Mouse (Mus musculus): ENCODE results near the gene Prss42. TPM values are rescaled to one million over a fixed set of nuclear protein-coding genes. Genes with fewer than 3 reads are reported as not detected.

Prss42 gene
- not detected for polyA plus RNA-seq (2012; fragmentation: generic; extraction: Trizol)

DNA sequence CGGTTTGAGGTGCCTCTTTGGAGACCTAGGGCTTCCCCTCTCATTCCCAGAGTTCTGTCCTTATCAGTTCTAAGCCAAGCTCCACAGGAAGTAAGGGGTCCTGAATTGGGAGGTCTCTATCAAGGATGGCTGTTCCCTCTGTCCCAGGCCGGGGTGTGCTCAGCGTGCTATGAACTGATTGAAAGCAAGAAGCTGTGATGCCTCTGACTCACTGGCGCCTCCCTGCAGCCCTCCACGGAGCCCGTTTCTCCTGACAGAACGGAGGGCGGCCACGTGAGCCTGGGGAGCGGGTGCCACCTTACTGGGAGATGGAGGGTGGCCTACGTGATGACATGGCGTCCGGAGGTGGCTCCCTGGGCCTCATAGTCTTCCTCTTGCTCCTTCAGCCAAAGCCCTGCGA is at the start of gene Prss42:
TSS of gene Prss42 (plus strand) at position 301 of the 400 bp plus-strand sequence.
- Histone ChIP-seq H3K79me2 (ENCODE audit: control insufficient read depth, insufficient read depth) (no peaks in the 10 kb centered on the region), H3K4me2 (ENCODE audit: low read depth) (no peak within 1 kb of the TSS), H3K27me3 (ENCODE audit: control insufficient read depth, insufficient read depth, insufficient read length) (peaks cover 5% of the 10 kb centered on the region), H3K4me3 (no peak within 1 kb of the TSS), H3ac (ENCODE audit: control insufficient read depth, insufficient read length) (no peak within 1 kb of the TSS), H3K36me3 (ENCODE audit: control insufficient read depth, insufficient read depth) (no peaks in the 10 kb centered on the region)
- TF ChIP-seq E2F4 (IDR thresholded peaks at IDR 0.05; ENCODE audit: insufficient read depth) (no peak), TCF3 (IDR thresholded peaks at IDR 0.05; ENCODE audit: insufficient read length, low read depth) (no peak), MYOD1 (IDR thresholded peaks at IDR 0.05; ENCODE audit: control insufficient read depth in 1 of 3, insufficient read length in 2 of 3, low read depth in 2 of 3) (no peak), POLR2AphosphoS2 (IDR thresholded peaks at IDR 0.05; ENCODE audit: insufficient read length, low read depth) (no peak), MAX (IDR thresholded peaks at IDR 0.05; ENCODE audit: low read depth) (no peak), MYOG (IDR thresholded peaks at IDR 0.05; ENCODE audit: control insufficient read depth in 1 of 3, insufficient read depth in 1 of 3, insufficient read length in 2 of 3, low read depth in 2 of 3) (no peak), TCF12 (IDR thresholded peaks at IDR 0.05; ENCODE audit: insufficient read depth, poor library complexity, severe bottlenecking) (no peak), CEBPB (IDR thresholded peaks at IDR 0.05; ENCODE audit: insufficient read depth, poor library complexity, severe bottlenecking) (no peak), REST (IDR thresholded peaks at IDR 0.05; ENCODE audit: insufficient read depth, insufficient read length) (no peak), SRF (IDR thresholded peaks at IDR 0.05; ENCODE audit: control insufficient read depth, insufficient read length, low read depth) (no peak)

- Histone ChIP-seq H3K4me3 (no peak overlapping the region), H3K36me3 (ENCODE audit: control insufficient read depth, insufficient read depth) (no peaks in the 10 kb centered on the region), H3K4me2 (ENCODE audit: low read depth) (no peak overlapping the region), H3K27me3 (ENCODE audit: control insufficient read depth, insufficient read depth, insufficient read length) (peaks cover 96% of the 10 kb centered on the region), H3ac (ENCODE audit: control insufficient read depth, insufficient read length) (no peak overlapping the region), H3K79me2 (ENCODE audit: control insufficient read depth, insufficient read depth) (no peaks in the 10 kb centered on the region)
- TF ChIP-seq USF1 (IDR thresholded peaks at IDR 0.05; ENCODE audit: low read depth) (no peak), REST (IDR thresholded peaks at IDR 0.05; ENCODE audit: insufficient read depth, insufficient read length) (no peak), POLR2A (IDR thresholded peaks at IDR 0.05; ENCODE audit: insufficient read length, low read depth) (no peak), TCF12 (IDR thresholded peaks at IDR 0.05; ENCODE audit: insufficient read depth, poor library complexity, severe bottlenecking) (no peak), MYOD1 (IDR thresholded peaks at IDR 0.05; ENCODE audit: control insufficient read depth in 1 of 3, insufficient read length in 2 of 3, low read depth in 2 of 3) (no peak), CEBPB (IDR thresholded peaks at IDR 0.05; ENCODE audit: insufficient read depth, poor library complexity, severe bottlenecking) (no peak), MYOG (IDR thresholded peaks at IDR 0.05; ENCODE audit: control insufficient read depth in 1 of 3, insufficient read depth in 1 of 3, insufficient read length in 2 of 3, low read depth in 2 of 3) (no peak), SRF (IDR thresholded peaks at IDR 0.05; ENCODE audit: control insufficient read depth, insufficient read length, low read depth) (no peak), E2F4 (IDR thresholded peaks at IDR 0.05; ENCODE audit: insufficient read depth) (no peak), MAX (IDR thresholded peaks at IDR 0.05; ENCODE audit: low read depth) (no peak), TCF3 (IDR thresholded peaks at IDR 0.05; ENCODE audit: insufficient read length, low read depth) (no peak), POLR2AphosphoS2 (IDR thresholded peaks at IDR 0.05; ENCODE audit: insufficient read length, low read depth) (no peak)
Measured at GRCm38 (mm10) chr9:110748451-110748850, 49.5 kb upstream of the Prss42 start.

DNA sequence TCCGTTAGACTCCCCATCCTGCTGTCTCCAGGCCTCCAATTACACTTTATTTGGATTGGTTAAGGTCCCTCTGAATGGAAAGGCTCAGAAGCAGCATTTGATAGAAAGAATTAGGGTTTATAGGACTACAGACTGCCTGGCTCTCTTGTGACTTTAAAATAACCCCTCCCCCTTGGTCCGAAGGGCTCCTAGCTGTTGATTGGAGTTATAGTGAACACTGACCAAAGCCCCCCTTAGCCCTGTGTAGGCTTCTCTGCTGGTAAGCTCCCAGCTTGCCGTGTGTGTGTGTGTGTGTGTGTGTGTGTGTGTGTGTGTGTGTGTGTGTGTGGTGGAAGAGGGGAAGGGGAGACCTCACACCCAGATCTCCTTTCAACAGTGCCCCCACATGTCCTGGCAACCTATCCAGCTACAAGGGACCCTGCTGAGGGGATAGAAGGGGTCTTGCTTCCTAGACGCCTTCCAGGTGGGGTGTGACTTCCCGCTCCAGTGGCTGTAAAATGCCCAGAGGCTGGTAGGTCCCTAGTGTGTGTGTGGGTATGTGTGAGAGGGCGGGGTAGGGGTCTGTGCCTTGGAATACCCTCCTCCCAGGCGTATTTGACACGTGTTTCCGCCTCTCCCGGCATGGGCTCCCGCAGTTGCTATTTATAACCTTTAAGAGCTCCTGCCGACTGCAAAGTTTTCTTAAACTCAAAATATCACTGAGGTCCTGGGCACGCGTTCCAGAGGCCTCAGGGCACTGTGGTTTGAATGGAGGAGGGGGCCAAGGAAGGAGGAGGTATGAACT is 47.4 kb upstream of the Prss42 start:
- H3ac ChIP-seq (ENCODE audit: control insufficient read depth, insufficient read length): no peak overlapping the region
- no peak overlapping the region for H3K4me3 ChIP-seq
- no peak overlapping the region for H3K4me2 ChIP-seq (ENCODE audit: low read depth)
- TF ChIP-seq REST (IDR thresholded peaks at IDR 0.05; ENCODE audit: insufficient read depth, insufficient read length) (no peak), MYOD1 (IDR thresholded peaks at IDR 0.05; ENCODE audit: control insufficient read depth in 1 of 3, insufficient read length in 2 of 3, low read depth in 2 of 3) (no peak), MYOG (IDR thresholded peaks at IDR 0.05; ENCODE audit: control insufficient read depth in 1 of 3, insufficient read depth in 1 of 3, insufficient read length in 2 of 3, low read depth in 2 of 3) (no peak), MAX (IDR thresholded peaks at IDR 0.05; ENCODE audit: low read depth) (no peak), POLR2AphosphoS2 (IDR thresholded peaks at IDR 0.05; ENCODE audit: insufficient read length, low read depth) (no peak), E2F4 (IDR thresholded peaks at IDR 0.05; ENCODE audit: insufficient read depth) (no peak), USF1 (IDR thresholded peaks at IDR 0.05; ENCODE audit: low read depth) (no peak), POLR2A (IDR thresholded peaks at IDR 0.05; ENCODE audit: insufficient read length, low read depth) (no peak), TCF3 (IDR thresholded peaks at IDR 0.05; ENCODE audit: insufficient read length, low read depth) (no peak), TCF12 (IDR thresholded peaks at IDR 0.05; ENCODE audit: insufficient read depth, poor library complexity, severe bottlenecking) (no peak), CEBPB (IDR thresholded peaks at IDR 0.05; ENCODE audit: insufficient read depth, poor library complexity, severe bottlenecking) (no peak), SRF (IDR thresholded peaks at IDR 0.05; ENCODE audit: control insufficient read depth, insufficient read length, low read depth) (no peak)
- no peaks in the 10 kb centered on the region for H3K36me3 ChIP-seq (ENCODE audit: control insufficient read depth, insufficient read depth)
- peaks cover 92% of the 10 kb centered on the region for H3K27me3 ChIP-seq (ENCODE audit: control insufficient read depth, insufficient read depth, insufficient read length)
- H3K79me2 ChIP-seq (ENCODE audit: control insufficient read depth, insufficient read depth): no peaks in the 10 kb centered on the region

DNA sequence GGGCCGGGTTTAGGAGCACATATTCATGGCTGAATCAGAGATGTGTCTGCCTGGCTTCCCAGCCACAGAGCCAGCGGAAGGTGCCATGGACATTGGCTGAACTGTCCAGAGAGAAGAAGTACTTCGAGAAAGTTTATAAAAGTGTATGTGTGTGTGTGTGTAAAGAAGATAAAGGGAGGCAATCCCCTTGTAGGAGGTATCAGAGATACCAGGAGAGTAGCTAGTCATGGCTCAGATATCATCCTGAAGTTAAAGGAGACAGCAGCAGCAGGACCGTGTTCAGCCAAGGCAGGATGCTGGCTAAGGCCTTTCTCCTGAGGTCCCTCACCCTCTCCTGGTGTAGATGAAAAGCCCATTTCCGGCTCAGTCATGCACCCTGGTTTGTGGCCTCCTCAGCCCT is 46.6 kb upstream of the Prss42 start:
- Histone ChIP-seq H3K79me2 (ENCODE audit: control insufficient read depth, insufficient read depth) (no peaks in the 10 kb centered on the region), H3K4me3 (no peak overlapping the region), H3K4me2 (ENCODE audit: low read depth) (no peak overlapping the region), H3K27me3 (ENCODE audit: control insufficient read depth, insufficient read depth, insufficient read length) (peaks cover 90% of the 10 kb centered on the region), H3ac (ENCODE audit: control insufficient read depth, insufficient read length) (no peak overlapping the region), H3K36me3 (ENCODE audit: control insufficient read depth, insufficient read depth) (no peaks in the 10 kb centered on the region)
- TF ChIP-seq MYOG (IDR thresholded peaks at IDR 0.05; ENCODE audit: control insufficient read depth in 1 of 3, insufficient read depth in 1 of 3, insufficient read length in 2 of 3, low read depth in 2 of 3) (no peak), MYOD1 (IDR thresholded peaks at IDR 0.05; ENCODE audit: control insufficient read depth in 1 of 3, insufficient read length in 2 of 3, low read depth in 2 of 3) (no peak), USF1 (IDR thresholded peaks at IDR 0.05; ENCODE audit: low read depth) (no peak), POLR2A (IDR thresholded peaks at IDR 0.05; ENCODE audit: insufficient read length, low read depth) (no peak), E2F4 (IDR thresholded peaks at IDR 0.05; ENCODE audit: insufficient read depth) (no peak), TCF12 (IDR thresholded peaks at IDR 0.05; ENCODE audit: insufficient read depth, poor library complexity, severe bottlenecking) (no peak), POLR2AphosphoS2 (IDR thresholded peaks at IDR 0.05; ENCODE audit: insufficient read length, low read depth) (no peak), CEBPB (IDR thresholded peaks at IDR 0.05; ENCODE audit: insufficient read depth, poor library complexity, severe bottlenecking) (no peak), SRF (IDR thresholded peaks at IDR 0.05; ENCODE audit: control insufficient read depth, insufficient read length, low read depth) (no peak), TCF3 (IDR thresholded peaks at IDR 0.05; ENCODE audit: insufficient read length, low read depth) (no peak), REST (IDR thresholded peaks at IDR 0.05; ENCODE audit: insufficient read depth, insufficient read length) (no peak), MAX (IDR thresholded peaks at IDR 0.05; ENCODE audit: low read depth) (no peak)

Data from myocyte (in vitro differentiated cells).